Mouse (Mus musculus) brain, embryonic 14.5 days (tissue): Measurements from ENCODE around the gene Aldh1a3. TPM values are rescaled to one million over a fixed set of nuclear protein-coding genes. Genes with fewer than 3 reads are reported as not detected.

Experiments used
- DNase-seq: peaks from one replicate; pipeline ENCODE4 v3.0.0-alpha.2; 2011; ENCODE audit warnings: low read depth
- CTCF ChIP-seq: fragments of 200-500 bp; IDR thresholded peaks from 2 replicates; pipeline ENCODE4 v1.5.1; 2012; ENCODE audit warnings: inconsistent platforms, mild to moderate bottlenecking, moderate library complexity, borderline replicate concordance; ENCODE audit not compliant: insufficient read depth, insufficient read length; ENCODE audit errors: extremely low read depth
- POLR2A ChIP-seq: fragments of 200-500 bp; IDR thresholded peaks from 2 replicates; pipeline ENCODE4 v1.6.1; 2012; ENCODE audit warnings: mild to moderate bottlenecking, inconsistent platforms, borderline replicate concordance; ENCODE audit not compliant: poor library complexity, insufficient read depth, insufficient read length, severe bottlenecking; ENCODE audit errors: extremely low read depth
- polyA plus RNA-seq: library from polyadenylated mRNA; depleted of rRNA; stranded (reverse); fragments of >200 nt; gene quantifications from 2 replicates; pipeline ENCODE4 v1.2.3, GENCODE M21; 2012; rRNA removed

Aldh1a3 gene
- polyA plus RNA-seq, 1 experiment, result 1.6 TPM

DNA sequence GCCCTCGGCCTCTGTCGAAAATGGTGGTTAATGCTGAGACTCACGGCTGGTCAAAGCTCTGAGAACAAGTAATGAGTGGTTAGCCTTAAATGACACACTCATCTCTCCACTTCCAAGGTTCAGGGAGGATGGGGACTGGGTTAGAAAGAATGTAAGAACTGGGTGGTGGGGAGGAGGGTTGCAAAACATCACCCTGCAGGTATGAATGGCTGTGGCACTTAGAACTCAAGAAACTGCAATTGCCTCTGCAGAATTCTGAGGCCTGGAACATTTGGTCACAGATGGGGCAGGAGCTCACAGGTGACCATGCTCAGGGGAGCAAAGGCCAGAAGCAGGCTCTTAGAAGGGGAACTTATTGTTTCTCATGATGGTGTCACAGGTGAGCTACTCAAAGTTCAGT lies 68.9 kb downstream of the Aldh1a3 start:
- DNase-seq, result no peak
- TF ChIP-seq POLR2A (no peak), CTCF (no peak)

DNA sequence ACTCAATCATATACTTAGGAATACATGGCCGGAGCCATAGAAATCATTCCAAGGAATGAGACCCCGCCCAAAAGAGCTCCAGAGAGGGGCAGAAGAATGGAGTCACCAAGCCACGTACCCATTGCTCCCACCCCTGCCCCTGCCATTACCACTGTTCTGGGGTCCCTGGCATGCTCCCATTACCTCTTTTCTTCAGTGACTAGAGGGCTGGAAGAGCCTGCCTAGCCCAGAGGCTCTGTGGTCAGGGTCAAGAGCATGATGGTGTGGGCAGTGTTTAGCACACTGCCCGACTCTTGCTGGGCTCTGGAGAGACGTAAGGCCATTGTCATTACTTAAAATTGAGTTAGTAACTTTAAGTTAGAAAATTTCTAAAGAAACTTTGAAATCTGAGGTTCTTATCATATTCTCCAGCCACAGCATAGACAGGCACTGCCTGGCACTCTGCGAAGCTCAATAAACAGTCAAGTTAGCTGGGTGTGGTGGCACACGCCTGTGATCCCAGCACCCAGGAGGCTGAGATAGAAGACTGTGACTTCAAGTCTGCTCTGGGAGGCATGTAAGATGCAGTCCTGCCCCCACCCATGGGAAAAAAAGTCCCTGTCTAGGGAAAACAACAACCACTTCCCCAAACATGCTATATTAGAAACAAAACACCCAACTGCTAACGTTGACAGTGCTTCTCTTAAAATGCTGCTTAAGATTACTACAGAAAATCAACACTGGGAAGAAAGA lies 71.4 kb downstream of the Aldh1a3 start:
- TF ChIP-seq POLR2A, result no peak
- no peak for TF ChIP-seq CTCF
- DNase-seq, result no peak

DNA sequence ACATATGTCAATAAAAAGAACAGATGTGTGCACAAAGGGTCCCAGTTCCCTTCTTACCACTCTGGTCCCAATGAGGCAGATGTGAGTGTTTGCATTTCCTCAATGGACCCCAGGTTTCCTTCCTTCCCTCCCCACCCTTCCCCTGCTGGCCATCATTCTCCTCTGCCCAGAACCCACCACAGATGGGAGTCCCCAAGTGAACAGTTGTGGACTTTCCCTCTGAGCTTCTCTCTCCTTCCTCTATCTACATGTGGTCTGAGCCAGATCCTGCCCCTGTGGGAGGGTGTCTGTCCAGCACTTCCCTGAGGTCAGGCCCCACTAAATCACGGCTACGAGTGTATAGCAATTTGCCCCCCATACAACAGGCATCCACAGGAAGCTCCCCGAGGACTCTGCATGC lies 72.4 kb downstream of the Aldh1a3 start:
- DNase-seq, result no peak
- TF ChIP-seq CTCF (no peak), POLR2A (no peak)

DNA sequence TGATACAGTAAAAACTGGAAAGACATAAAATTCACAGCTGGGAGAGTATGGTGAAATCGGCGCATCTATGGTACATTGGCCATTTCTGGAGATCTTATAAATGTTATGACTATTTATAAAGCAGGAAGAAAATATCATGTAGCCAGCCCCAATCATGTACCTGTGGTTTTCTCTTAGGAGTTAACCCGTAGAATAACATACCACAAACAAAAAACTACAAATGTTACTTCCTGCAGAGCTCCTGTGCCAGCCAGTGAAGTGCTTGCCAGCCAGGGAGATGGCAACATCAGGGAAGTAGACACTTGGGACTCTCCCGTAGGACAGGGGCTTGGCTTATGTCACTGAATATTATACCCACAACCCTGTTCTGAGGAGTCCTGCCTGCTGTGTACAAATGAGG lies 76.2 kb downstream of the Aldh1a3 start:
- DNase-seq, result no peak
- TF ChIP-seq POLR2A (no peak), CTCF (no peak)

DNA sequence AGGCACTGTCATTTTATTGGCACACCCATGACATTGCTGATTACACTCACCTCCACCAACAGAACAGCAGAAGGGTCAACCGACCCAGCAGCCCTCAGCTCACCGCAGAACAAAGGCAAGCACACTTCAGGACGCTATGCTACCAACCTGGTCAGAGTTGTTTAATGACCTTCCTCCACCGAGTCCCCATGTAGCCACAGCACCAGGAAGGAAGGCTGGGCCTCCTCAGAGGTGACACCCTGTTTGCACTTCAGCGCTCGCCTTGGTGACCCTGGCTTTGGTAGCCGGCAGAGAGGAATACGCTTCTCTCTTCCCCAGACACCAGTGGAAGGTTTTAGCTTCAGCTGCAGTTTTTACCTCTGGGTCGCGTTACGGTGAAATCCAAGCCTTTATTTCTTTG lies 77.6 kb downstream of the Aldh1a3 start:
- TF ChIP-seq CTCF, result no peak
- no peak for TF ChIP-seq POLR2A
- DNase-seq, result no peak

DNA sequence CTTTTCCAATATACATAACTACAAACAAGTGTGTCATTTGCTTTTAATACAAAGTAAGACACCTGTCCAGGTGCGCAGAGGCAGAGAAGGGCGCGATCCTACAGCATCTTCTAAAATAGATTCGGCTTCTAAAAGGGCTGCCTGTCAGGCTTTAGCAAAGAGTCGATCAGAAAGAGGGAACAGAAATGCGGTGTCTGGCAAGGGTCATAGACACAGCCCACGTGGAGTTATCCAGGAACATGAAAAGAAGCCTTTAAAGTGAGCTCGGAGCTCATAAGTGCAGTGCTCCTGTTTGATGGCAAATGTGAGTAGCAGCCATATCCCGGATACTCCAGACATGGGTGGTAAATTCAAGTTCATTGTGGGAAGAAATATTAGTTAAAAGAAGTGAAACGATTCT lies 78.7 kb downstream of the Aldh1a3 start:
- TF ChIP-seq POLR2A (no peak), CTCF (no peak)
- DNase-seq, result no peak

DNA sequence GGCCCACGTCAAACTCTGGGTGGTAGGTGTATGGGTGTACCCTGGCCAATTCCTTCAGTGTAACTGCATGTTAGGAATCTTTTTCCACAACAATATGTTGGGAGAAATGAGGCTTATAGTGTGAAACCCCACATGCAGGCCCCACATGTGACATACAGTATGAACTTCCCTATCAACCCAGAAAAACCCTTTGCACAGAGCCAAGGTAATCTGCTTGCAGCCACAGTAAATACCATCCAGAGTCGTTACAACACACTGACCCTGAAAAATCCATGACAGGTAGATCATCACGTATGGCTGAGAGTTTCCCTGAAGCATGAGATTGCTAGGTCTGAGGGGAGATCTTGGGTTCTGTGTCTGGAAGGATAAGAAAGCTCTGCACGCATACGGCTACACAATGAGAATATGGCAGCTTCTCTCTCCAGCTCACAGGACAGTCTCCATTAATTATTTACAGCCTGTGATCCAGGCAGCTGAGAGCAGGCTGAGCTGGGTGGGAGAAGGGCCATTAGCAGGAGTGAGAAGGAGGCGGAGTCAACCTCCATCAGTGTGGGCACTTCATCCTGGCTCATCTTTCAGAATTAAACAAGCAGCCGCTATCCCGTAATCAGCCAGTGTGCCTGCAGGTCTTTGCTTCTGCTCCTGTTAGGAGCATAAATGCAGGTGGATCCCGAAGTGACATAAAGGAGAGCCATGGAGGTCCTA lies 80.2 kb downstream of the Aldh1a3 start:
- peak; percentile 75 for DNase-seq
- TF ChIP-seq POLR2A (no peak), CTCF (no peak)

DNA sequence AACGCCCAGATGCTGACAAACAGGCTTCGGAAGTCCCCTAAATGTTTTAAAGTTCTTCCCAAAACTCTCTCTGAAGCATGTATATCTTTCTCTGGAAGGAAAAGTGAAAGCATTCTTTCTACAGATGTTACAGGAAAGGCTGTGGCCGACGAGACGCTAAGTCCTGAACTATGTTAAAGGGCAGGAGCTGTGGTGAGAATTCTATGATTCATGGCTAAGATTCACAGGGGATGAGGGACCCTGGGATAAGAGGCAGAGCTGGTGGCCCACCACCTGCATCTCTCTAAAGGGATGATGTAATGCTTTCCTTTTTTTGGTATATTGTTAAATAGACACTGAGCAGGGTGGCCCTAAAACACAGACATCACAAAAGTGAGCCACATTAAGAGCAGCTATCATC lies 84.0 kb downstream of the Aldh1a3 start:
- no peak for TF ChIP-seq CTCF
- TF ChIP-seq POLR2A, result no peak

DNA sequence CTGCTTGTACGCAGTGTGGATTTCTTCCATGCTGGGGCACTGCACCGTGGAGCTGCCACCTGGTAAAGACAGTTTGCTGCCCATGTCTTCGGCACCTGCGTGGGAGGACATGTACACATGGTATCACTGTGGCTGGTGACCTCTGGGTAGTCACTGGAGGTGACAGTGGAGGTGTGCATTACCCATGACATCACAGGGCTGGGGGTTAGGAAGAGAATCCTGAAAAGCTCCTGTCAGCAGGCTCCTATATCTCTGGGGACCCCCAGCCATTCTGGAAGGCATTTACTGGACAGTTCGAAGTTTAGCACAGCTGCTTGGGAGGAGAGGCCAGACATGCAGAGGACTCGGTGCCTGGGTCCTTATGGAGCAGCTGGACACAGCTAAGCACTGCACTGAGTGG lies 84.5 kb downstream of the Aldh1a3 start:
- DNase-seq, result no peak
- no peak for TF ChIP-seq CTCF
- TF ChIP-seq POLR2A, result no peak

More for the DNA sequence above, 84.0 kb downstream of the Aldh1a3 start:
- no peak for DNase-seq

DNA sequence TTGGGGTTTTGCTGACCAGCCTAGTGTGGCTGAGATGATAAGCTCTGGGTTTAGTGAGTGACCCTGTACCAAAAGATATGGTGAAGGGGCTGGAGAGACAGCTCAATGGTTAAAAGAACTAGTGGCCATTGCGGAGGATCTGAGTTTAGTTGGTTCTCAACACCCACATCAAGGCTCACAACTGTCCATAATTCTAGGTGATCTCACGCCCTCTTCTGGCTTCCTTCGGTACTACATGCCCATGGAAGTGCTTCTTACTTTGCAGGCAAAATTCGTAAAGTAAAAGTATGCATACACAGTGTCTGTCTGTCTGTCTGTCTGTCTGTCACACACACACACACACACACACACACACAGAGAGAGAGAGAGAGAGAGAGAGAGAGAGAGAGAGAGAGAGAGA lies 85.0 kb downstream of the Aldh1a3 start:
- TF ChIP-seq CTCF (peak; percentile 55; the same call in 1 of the 2 replicates), POLR2A (no peak)
- DNase-seq, result peak; percentile 48

Other genes starting within 250 kb of the Aldh1a3 start
- gene Gm10974, start 61.6 kb downstream of the Aldh1a3 start, polyA plus RNA-seq, result not detected in 2 replicates
- 2.7 and 5.5 TPM in 2 replicates for gene Lrrk1, start 39.2 kb downstream of the Aldh1a3 start, polyA plus RNA-seq